Mouse (Mus musculus): Measurements from ENCODE around the gene Macf1. TPM values are rescaled to one million over a fixed set of nuclear protein-coding genes. Genes with fewer than 3 reads are reported as not detected.
"Not testable (repeated sequence)": the region's sequence is repeated elsewhere in the genome, so short reads cannot be mapped to it uniquely, and the experiment has no call there.

Gene Macf1
- total RNA-seq, 4 experiments from 2014 or later, result 235 to 265 (median 249) TPM

DNA sequence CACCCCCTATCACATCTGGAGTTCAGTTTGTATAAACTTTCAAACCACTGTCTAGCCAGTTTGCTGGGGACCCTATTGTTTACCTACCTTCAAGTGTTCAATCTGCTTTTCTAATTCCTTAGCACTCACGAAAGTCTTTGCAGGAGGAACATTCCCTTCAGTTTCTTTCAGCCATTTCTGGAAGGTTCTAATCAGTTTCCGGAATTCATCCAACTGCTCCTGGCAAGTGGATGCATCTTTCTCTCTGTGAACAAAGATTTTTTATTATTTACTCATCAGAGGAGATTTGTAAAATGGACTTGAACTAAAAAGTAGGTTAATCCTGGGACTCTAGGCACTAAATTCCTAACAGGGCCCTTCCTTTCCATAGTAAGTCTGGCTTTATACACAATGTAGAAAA lies 236.1 kb downstream of the Macf1 start:
- DNase-seq (ENCODE audit: low spot score in 2 of 2), result no peak

DNA sequence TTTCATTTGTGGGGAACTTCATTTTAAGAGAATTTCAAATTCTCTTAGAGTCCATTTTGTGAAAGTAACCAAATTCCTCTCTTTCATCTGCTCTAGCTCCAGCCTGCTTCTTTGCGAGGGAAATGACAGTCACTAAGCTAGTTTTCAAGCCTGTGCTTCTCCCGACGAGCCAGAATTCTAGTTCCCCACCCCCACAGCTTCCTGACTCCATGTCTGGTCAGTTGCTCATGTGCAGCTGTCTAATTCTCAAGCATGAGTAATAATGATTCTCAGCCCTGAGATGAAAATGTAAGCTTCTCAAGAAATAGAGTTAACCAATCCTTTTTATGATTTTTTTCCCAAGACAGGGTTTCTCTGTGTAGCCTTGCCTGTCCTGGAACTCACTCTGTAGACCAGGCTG lies 236.9 kb downstream of the Macf1 start:
- DNase-seq (ENCODE audit: low spot score in 2 of 2), result no peak

DNA sequence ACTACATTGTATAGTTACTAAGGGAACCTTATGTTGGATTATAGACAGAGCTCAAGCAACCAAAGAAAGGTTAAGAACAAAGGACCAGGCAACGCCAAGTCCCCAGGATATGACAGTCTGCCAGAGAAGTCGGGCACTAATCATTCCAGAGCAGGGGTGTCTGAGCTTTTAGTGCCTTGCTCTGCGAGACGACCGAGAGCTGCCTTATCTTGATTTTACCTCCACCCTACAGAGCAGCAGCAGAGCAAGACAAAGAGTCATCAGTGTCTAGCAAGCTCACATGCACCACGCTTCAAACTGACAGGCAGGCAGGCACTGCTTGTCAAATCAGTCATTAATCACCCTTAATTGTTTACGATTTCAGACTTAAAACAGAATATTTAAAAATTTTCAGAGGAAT lies 237.4 kb downstream of the Macf1 start:
- DNase-seq (ENCODE audit: low spot score in 2 of 2), result no peak

DNA sequence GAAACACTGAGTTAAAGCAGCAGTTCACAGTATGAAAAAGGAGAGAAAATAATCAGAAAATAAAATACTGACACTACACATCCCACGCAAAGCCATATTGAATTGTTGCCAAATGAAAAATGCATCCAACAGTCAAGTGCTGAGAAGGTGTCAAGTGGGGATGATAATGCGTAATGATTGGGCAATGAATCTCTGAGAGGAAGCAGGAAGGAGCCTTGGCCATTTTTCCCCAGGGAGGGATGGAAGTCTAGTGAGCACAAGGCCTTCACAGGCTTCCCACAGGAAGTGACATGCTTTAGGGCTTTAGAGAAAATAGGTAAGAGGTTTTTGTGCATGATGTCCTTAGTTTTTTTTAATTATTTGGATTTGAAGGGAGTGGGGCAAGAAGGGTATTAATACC lies 237.9 kb downstream of the Macf1 start:
- DNase-seq (ENCODE audit: low spot score in 2 of 2), result not testable (repeated sequence)

DNA sequence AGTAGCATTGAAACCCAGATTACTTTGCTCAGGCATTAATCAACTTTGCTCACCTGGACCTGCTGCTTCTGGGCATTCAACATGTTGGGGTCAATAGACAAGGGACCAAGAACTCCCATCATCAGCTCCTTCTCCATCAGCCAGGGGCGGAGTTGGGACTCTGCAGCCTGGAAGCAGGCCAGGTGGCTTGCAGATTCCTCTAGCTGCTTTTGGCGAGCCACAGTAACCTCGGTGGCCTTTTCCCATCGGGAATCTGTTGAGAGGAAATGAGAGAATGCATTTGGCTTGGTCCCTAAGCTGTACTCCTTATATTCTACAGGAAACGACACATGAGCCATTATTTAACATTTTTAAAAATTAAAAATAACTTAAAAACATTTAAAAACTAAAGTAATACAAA lies 245.7 kb downstream of the Macf1 start:
- DNase-seq (ENCODE audit: low spot score in 2 of 2), result no peak

DNA sequence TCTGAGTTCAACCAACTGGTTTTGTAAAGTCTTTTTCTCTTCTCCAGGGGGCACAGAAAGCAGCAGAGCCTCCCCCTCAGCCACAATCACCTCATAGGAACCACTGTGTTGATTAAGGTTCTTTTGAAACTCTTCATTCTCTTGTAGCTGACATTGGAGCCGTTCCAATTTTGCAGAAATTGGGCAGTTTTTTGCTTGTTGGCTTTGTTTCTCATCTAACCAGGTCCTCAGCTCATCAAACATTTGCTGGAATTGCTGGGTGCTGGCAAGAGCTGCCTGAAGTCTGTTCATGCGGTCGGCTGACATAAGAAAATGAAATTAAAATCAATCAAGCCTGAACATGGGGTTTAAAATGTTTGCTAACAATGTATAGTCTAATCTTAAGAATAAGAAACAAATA lies 251.0 kb downstream of the Macf1 start:
- DNase-seq (ENCODE audit: low spot score in 2 of 2), result no peak

DNA sequence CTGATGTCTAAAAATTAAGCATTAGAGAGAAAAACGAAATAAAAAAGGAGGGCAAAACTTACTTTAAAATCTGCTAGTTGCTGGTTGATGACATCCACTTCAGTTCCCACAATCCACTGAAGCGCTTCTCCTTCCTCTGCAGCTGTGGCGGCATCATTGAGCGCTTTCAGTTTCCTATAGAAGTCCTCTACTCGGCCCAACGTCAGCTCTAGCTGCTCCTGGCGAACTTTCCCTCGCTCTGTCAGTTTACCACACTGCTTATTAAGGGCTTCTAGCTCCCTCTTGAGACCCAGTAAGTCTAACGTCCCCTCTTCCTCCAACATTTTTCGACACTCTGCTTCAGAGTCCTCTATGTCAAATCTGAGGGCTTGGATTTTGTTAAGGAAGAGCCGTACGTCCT lies 252.2 kb downstream of the Macf1 start:
- DNase-seq (ENCODE audit: low spot score in 2 of 2), result no peak

DNA sequence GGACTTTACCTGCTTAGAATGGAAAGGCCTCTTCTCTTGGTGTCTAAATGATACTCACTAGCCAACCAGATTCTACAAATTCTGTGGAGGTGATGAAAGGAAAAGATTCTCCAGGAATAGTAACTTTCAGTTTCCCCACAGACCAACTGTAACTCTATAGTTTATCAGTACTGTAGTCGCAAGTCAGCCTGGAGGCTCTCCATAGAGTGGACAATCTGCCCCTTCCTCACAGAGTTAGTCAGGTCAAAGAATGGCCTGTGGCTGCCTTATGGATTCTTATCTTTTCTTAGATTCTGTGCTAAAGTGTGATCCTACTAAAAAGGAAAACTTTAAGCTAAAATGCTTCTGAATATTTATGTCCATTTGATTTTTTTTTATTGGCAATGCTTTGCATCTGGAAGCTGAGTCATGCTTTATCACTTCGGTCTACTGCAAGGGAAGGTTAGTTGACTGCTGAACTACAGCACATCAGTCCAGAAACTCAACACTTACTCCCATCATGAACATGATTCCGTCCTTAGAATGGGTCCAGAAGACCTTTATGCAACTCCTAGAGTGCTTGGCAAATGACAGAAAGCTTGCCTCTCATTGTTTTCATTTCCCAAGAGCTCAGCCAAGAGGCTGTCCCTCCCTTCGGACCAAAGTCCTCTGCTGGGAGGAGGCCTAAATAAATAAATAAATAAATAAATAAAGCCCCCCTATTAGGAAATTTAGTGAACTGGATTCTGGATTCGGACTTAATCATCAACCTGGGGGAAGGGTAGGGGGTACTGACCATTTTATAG lies 256.1 kb downstream of the Macf1 start:
- DNase-seq (ENCODE audit: low spot score in 2 of 2), result no peak

DNA sequence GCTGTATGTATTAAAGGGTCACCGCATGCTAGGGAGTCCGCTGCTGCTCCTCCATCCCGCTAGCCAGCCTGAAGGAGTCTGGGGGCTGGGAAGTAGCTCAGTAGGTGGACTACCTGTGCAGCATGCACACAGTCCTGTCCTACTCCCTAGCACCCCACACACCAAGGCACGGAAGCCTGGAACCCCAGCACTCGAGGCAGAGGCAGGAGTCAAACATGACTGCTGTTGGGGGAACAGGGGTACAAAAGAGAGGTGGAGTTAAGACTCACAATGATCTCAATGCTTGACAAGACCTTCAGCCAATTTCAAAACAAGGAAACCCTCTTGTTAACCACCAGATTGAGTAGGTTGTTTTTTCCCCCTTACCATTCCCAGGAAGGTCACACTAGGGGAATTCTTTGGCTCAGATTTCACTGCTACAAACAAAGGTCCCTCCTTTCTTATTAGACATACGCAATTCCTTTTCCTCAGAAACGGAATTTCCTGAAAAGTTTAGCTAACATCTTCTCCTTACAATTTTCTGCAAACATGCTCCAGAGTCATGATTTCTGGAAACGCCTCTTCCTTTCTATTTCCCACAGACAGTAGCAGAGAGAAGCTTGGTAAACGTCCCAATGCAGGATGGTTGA lies 256.8 kb downstream of the Macf1 start:
- no peak for DNase-seq (ENCODE audit: low spot score in 2 of 2)

DNA sequence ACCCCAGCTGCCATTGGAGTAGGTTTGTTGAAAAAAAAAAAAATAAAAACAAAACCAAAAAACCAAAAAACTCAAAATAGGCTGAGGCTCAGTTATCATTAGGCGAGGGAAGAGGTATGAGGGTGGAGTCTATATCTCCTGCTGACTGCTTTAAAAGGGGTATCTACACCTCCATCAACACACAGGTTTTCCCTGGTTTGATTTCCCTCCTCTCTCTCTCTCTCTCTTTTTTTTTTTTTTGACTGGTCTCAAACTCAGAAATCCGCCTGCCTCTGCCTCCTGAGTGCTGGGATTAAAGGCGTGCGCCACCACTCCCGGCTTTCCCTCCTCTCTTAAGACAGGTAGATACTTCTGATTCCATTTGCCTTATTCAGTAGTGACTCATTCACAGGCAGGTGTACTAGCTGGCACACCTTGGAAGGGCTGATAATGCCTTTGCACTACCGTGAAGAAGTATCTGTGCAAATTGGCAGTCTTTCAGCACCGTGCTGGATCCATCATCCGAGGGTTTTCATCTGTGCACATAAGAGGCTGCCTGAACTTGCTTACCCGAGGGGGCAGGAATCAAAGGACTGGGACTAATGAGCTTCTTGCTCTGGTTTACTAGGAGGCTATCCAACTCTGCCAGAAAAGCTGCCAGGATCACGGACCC lies 257.6 kb downstream of the Macf1 start:
- DNase-seq (ENCODE audit: low spot score in 2 of 2), result no peak

DNA sequence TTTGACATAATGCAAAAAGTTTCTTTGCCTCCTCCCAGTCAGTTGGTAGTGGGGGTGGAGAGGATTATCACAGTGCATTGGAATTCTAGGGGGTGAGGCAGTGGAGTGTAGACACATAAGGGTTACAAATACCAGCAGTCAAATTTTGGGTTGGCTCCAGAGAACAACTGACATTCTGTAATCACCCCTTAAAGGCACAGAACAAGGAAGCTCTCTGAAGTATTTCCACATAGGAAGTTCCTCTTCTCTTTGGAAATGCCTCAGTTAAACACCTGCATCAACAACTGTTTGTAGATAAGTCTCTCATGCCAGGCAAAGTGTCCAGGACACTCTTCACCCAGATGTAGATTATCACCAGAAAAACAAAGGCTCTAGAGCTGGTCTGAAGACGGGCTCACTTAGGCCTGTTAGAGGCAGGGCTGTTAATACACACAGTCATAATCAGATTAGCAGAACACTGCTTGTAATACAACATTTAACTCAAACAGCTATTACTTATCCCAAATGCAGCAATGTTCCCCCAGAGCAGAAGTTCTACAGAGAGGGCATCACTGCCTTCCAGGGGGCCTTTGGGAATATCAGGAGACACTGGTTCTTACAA lies 258.4 kb downstream of the Macf1 start:
- DNase-seq (ENCODE audit: low spot score in 2 of 2), result no peak

DNA sequence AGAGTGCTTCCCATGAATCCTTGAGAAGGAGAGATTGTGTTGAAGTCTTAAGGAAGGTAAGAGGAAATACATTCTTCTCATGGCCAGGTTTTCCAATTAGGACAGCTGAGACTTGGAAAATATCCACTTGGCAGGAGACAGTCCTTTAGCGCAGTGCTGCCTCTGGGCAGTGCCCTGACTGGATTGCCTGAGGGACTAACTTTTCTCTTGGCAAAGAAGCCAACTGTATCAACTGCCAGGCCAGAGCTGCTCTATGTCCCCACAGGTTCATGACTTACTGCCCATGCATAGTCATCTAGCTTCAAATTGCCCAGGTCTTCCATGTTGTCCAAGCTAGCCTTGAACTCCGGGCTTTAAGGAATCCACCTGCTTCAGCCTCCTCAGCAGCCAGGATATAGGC lies 260.1 kb downstream of the Macf1 start:
- no peak for DNase-seq (ENCODE audit: low spot score in 2 of 2)

DNA sequence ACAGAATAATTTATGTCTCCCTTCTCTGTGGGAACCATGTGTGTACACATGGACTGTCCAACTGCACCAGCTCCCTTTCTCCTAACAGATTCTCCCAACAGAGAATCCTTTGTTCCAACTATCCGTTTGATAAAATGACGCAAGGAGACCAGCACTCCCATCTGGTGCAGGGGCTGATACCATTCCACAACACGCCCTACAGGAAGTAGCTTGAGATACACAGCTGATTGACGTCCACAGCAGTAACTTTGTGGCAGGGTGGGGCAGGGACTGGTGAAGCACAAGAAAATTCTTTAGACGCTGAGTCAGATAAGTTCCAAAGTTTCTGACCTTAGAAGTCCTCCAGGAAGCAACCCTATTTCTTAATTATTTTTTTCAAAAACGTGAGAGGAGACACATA lies 261.3 kb downstream of the Macf1 start:
- no peak for DNase-seq (ENCODE audit: low spot score in 2 of 2)

DNA sequence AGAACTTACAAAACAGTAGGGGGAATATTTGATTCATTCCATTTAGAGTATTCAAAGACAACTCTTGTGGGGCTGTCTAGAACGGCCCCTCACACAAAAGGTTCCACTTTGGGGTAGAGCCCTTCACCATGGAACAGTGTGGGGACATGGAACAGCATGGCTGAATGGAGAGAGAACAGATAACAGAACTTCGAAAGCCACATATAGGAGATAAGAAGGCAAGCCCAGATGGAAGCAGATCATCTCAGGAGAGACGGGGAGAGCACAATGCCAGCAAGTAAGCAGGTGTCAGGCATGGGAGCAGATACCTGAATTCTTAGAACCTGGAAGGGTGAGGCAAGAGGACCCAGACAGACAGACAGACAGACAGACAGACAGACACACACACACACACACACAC lies 266.1 kb downstream of the Macf1 start:
- no peak for DNase-seq (ENCODE audit: low spot score in 2 of 2)

DNA sequence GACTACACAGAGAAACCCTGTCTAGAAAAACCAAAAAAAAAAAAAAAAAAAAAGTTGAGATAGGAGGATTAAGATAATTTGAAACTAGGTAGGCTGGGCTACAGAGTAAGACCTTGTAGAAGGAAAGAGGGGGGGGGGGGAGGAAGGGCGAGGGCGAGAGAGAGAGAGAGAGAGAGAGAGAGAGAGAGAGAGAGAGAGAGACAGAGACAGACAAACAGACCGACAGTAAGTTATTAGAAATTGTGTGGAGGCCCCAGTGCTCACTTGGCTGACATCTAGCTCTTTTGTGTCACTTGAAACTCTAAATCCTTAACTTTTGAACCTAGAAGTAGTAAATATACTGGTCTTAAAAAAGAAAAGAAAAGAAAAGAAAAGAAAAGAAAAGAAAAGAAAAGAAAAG lies 266.7 kb downstream of the Macf1 start:
- DNase-seq (ENCODE audit: low spot score in 2 of 2), result no peak

DNA sequence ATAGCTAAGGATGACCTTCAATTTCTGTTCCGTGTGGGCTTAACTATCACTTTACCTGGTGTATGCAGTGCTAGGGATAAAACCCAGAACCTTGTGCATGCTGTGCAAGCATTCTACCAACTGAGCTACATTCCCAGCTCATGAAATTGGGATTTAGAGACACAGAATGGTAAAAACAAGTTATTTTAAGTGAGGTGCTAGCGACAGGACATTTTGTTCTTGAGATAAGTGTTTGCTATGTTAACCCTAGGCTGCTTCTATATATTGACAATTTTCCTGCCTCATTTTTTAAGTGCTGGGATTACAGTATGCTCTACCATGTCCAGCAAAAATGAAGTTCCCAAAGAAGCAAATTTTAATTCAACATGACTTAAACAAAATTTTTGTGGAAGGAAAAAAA lies 267.3 kb downstream of the Macf1 start:
- no peak for DNase-seq (ENCODE audit: low spot score in 2 of 2)

DNA sequence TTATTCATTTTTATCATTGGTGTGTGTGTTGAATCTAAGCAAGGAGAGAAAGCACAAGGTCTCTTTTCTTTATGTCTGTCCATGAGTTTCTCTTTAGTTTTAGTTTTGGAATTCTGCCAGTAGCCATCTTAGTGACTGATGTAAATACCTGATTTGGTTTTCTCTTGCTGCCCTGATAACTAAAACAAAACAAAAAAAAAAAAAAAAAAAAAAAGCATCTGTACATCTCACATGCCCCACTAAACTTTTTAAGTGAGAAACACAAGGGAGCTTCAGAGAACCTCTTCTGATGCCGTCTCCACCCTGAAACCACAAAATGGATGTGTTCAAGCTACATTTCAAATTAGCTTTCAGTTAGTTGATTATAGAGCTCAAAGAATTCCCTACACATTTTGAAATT lies 268.6 kb downstream of the Macf1 start:
- DNase-seq (ENCODE audit: low spot score in 2 of 2), result no peak

DNA sequence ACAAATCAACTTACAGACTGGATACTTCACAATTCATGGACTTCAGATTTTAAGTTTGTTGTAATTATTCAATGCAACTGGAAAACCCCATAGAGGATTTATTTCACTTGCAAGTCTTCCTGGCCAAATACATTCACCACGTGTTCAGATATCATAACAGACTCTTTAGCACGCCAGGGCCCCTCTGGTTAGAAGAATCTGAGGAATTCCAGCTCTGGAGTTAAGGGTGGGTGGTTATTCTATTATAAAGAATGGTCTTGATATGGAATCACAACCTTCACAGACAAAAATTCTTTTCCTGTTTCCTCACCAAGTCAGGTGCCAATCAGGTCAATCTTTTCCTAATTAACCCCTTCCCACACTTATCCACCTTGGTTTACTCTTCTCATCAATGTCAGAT lies 270.3 kb downstream of the Macf1 start:
- DNase-seq (ENCODE audit: low spot score in 2 of 2), result no peak

DNA sequence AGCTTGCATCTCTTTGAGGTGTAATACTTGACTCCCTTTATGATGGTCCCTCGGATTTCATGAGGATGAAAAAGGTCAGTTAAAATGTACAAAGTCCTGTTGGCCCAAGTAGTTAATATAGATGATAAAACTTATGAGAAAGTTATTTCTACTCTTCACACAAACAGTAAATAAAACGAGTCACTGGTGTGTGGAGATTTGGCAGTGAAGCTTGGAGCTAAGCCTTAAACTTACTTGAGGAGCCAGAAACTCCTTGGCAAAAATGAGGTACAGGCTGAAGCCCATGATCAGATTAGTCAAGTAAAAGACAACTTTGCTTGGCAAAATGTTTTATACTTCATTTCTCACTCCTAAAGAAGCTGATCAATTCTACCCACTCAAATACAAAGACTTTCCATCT lies 271.2 kb downstream of the Macf1 start:
- DNase-seq (ENCODE audit: low spot score in 2 of 2), result no peak

DNA sequence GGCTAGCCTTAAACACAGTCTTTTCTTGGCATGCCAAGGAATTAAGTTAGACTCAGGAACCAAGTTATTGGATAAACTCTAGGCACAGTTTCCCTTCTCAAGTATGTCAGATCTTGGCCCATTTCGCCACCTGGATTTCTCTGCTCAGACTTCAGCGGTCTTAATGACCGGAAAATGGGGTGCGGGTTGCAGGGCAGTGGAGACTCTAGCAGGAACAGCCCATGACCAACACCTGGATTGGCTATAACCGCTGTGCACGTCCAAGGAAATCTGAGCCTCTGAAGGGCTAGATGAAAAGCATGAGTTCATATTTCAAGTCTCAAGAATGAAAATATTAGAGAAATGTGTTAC lies 271.7 kb downstream of the Macf1 start:
- no peak for DNase-seq (ENCODE audit: low spot score in 2 of 2)

DNA sequence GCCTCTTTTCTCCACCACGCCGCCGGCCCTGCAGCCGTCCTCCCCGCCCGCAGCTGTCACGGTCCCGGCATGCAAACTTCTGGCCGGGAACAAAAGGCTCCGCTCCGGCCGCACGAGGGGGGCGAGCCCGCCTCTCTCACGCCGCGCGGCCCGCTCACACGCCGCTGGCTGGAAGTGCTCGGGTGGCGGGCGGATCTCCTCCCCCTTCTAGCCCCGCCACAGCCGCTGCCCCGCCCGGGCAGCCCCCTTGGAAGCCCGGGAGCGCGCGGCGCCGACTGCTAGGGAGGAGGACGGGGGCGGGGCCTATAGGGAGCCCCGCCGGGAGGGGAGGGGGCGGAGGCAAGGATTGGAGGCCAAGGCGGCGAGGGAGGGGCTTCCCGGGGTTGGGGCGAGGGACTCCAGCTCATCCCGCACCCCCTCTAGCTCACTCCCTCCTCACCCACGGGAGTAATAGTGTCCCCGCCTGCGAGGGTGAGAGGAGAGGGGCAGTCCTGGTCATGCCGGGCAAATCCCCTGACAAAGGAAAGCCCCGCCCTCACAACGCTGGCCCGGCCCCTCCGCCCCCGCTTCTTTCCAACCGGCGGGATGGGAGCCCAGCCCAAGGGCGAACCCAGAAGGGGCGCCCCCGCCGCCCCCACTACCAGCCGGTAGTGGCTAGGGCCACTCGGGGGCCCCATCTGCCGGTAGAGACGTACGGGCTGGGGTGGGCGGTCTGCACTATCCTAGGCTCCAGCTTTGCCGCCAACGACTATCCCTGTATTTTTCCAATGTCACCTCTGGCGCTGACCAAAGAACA lies 272.2 kb downstream of the Macf1 start:
- DNase-seq (ENCODE audit: low spot score in 2 of 2), result peak; percentile 62 to 69
